Mouse (Mus musculus) embryonic facial prominence, embryonic 10.5 days (tissue): ENCODE measurements around the gene Samd14. TPM values are rescaled to one million over a fixed set of nuclear protein-coding genes. Genes with fewer than 3 reads are reported as not detected.
A peak's percentile ranks its signal among the peaks of the same experiment; 100 is the strongest.
"Not testable (repeated sequence)": the region's sequence is repeated elsewhere in the genome, so short reads cannot be mapped to it uniquely, and the experiment has no call there.

Source experiments
- DNase-seq: peaks from one replicate; pipeline ENCODE4 v3.0.0-alpha.2; 2017; ENCODE audit warnings: low spot score
- H3K27ac ChIP-seq: fragments of 300-500 bp; sonication (generic); replicated peaks from 2 replicates; pipeline ENCODE4 v1.5.1; 2016; ENCODE audit warnings: mild to moderate bottlenecking
- H3K27me3 ChIP-seq: fragments of 300-500 bp; sonication (generic); replicated peaks from 2 replicates; pipeline ENCODE4 v1.6.1; 2016; ENCODE audit warnings: low read depth, mild to moderate bottlenecking; ENCODE audit not compliant: poor library complexity, severe bottlenecking
- H3K36me3 ChIP-seq: fragments of 300-500 bp; sonication (generic); replicated peaks from 2 replicates; pipeline ENCODE4 v1.6.1; 2016; ENCODE audit warnings: mild to moderate bottlenecking, moderate library complexity
- H3K4me1 ChIP-seq: fragments of 300-500 bp; sonication (generic); 2 replicates; pipeline ENCODE4 v1.6.1; 2016
- H3K4me3 ChIP-seq: fragments of 300-500 bp; sonication (generic); 2 replicates; pipeline ENCODE4 v1.5.1; 2016; ENCODE audit warnings: mild to moderate bottlenecking, moderate library complexity
- H3K9me3 ChIP-seq: fragments of 300-500 bp; sonication (generic); 2 replicates; pipeline ENCODE4 v1.6.1; 2016; ENCODE audit warnings: mild to moderate bottlenecking
- WGBS: fragments of 180-500 bp; shearing (Covaris S2); methylation state at CpG from one replicate; pipeline ENCODE4 v1.1.7; 2016; 5-methylcytosine and 5-hydroxymethylcytosine counted together
- polyA plus RNA-seq: library from polyadenylated mRNA; unstranded; fragments of >200 nt; fragmentation: Nextera tagmentation; extraction: Ambion mirVana; gene quantifications from 2 replicates; pipeline ENCODE4 v1.2.1, GENCODE M21; 2016

The Samd14 gene
- polyA plus RNA-seq, 1 experiment from 2014 or later, result 42.5 TPM

DNA sequence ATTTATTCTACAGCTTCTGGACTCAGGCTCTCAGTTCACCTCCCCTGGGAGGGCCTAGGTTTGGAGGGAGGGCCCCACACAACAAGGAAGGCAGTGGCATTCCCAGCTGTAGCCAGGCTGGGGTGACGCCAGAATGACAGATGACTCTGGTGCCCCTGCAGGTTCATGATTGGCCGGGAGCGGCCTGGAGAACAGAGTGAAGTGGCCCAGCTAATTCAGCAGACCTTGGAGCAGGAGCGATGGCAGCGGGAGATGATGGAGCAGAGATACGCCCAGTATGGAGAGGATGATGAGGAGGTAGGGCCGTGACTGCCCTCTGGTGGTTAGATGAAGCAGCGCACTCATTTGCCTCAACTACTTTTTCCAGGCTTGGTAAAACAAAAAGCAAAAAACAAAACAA, 8.6 kb upstream of the Samd14 start:
- peak; percentile 78 for DNase-seq
- Histone ChIP-seq H3K4me3 (peak overlapping the region; percentile 29; the same call in 1 of the 2 replicates), H3K4me1 (peaks cover 58% of the 10 kb centered on the region), H3K27ac (peak overlapping the region; percentile 72), H3K27me3 (no peaks in the 10 kb centered on the region), H3K9me3 (no peaks in the 10 kb centered on the region), H3K36me3 (peaks cover 100% of the 10 kb centered on the region)
- 2% methylated on average over 8 of the region's 8 CpGs for WGBS

- peaks cover 93% of the 10 kb centered on the region for H3K36me3 ChIP-seq
- H3K4me1 ChIP-seq, result peaks cover 58% of the 10 kb centered on the region
- no peak overlapping the region for H3K4me3 ChIP-seq
- no peak for DNase-seq
- H3K9me3 ChIP-seq, result no peaks in the 10 kb centered on the region
- WGBS, result 88% methylated on average over 21 of the region's 21 CpGs
- no peak overlapping the region for H3K27ac ChIP-seq
- H3K27me3 ChIP-seq, result no peaks in the 10 kb centered on the region
These were observed 7.9 kb upstream of the Samd14 start for GRCm38 (mm10) chr11:95001584-95002347.

DNA sequence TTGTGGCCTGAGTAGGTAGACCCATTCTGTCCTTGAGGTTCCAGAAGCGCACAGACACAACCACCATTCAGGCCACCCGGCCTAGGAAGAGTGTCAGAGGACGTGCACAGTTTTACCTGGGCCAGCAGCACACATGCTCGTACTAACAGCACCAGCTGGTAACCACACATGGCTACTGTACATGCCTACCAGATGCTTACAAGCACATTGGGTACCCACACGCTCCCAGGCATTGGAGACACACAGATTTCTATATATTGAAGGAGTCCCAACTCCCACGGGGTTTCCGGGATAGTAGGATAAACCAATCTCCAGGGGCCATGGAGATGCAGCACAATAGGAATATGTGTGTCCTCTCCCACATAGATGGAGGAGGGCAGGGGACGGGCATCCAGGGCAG, 7.0 kb upstream of the Samd14 start:
- no peaks in the 10 kb centered on the region for H3K27me3 ChIP-seq
- no peaks in the 10 kb centered on the region for H3K9me3 ChIP-seq
- DNase-seq, result no peak
- peaks cover 68% of the 10 kb centered on the region for H3K4me1 ChIP-seq
- 92% methylated on average over 8 of the region's 8 CpGs for WGBS
- H3K4me3 ChIP-seq, result no peak overlapping the region
- H3K27ac ChIP-seq, result no peak overlapping the region
- peaks cover 84% of the 10 kb centered on the region for H3K36me3 ChIP-seq

- no peak for DNase-seq
- peaks cover 68% of the 10 kb centered on the region for H3K36me3 ChIP-seq
- peaks cover 74% of the 10 kb centered on the region for H3K4me1 ChIP-seq
- no peaks in the 10 kb centered on the region for H3K27me3 ChIP-seq
- H3K4me3 ChIP-seq, result no peak overlapping the region
- peak overlapping the region; percentile 44 for H3K27ac ChIP-seq
- H3K9me3 ChIP-seq, result no peaks in the 10 kb centered on the region
- 85% methylated on average over 12 of the region's 12 CpGs for WGBS
These were observed 5.3 kb upstream of the Samd14 start for GRCm38 (mm10) chr11:95004136-95004936.

DNA sequence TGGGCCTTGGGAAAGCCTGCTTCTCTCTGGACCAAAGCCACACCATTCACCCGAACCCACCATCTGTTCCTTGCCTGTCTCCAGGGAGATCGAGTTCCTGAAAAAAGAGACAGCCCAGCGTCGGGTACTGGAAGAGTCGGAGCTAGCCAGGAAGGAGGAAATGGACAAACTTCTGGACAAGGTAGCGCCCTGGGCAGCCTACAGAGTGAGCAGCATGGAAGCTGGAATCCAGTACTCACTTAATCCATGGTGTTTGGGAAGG, 4.8 kb upstream of the Samd14 start:
- Histone ChIP-seq H3K4me1 (peaks cover 74% of the 10 kb centered on the region), H3K36me3 (peaks cover 62% of the 10 kb centered on the region), H3K4me3 (no peak overlapping the region), H3K9me3 (no peaks in the 10 kb centered on the region), H3K27ac (peak overlapping the region; percentile 44; the same call in 1 of the 2 replicates), H3K27me3 (no peaks in the 10 kb centered on the region)
- DNase-seq, result no peak
- WGBS, result 67% methylated on average over 6 of the region's 6 CpGs

DNA sequence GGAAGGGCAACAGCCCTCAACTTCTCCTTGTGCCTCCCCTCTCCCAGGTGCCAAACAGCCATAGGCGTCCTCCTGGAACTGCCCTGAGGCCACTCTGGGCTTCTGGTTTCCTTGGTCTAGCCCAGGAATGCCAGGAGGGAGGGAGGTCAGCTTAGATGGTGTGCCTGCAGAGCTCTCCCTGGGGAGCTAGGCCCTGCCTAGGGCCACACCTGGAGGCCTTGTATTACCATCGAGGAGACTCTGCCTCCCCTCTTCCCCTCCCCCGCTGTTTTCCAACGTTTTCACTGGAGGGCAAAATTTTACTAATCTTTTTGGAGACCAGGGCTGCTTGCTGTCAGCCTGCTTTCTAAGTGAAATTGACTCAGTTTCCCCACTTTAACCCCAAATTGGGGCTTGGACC, 3.6 kb upstream of the Samd14 start:
- no peaks in the 10 kb centered on the region for H3K9me3 ChIP-seq
- peak overlapping the region; percentile 84 for H3K27ac ChIP-seq
- 32% methylated on average over 4 of the region's 4 CpGs for WGBS
- H3K4me3 ChIP-seq, result peak overlapping the region; percentile 60
- peaks cover 71% of the 10 kb centered on the region for H3K4me1 ChIP-seq
- no peak for DNase-seq
- H3K36me3 ChIP-seq, result peaks cover 51% of the 10 kb centered on the region
- H3K27me3 ChIP-seq, result no peaks in the 10 kb centered on the region

DNA sequence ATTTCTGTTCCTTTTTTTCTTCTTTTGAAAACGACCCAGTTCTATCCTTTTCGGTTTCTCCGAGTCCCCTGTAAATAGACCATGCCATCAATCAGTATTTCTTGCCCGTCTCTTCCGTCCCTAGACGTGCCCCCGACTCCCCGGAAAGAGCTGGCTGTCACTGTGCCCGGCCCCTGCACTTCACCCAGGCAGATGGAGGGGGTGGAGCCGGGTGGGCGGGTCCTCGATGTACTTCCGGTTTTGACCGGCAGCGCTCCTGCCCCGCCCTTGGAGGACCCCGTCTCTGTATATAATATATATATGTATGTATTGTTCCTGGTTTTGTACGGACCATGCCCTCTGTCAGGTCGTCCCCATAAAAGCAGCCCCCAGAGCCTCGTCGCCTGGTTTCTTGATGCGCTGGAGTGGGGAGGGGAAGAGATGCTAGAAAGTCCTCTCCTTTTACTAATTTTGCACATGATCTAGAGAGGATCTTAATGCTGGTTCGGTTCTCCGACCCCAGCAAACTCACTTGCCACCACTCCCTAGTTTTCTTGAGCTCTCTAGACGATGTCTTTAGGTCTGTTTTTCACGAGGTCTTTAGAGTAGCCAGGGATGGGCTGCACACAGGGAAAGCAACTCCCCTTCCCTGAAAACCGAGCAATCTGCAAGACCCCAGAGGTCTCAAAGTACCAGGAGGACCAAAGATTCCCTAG, 3.0 kb upstream of the Samd14 start:
- H3K36me3 ChIP-seq, result peaks cover 44% of the 10 kb centered on the region
- H3K27me3 ChIP-seq, result no peaks in the 10 kb centered on the region
- H3K9me3 ChIP-seq, result no peaks in the 10 kb centered on the region
- peaks cover 73% of the 10 kb centered on the region for H3K4me1 ChIP-seq
- WGBS, result 2% methylated on average over 27 of the region's 27 CpGs
- DNase-seq, result peak; percentile 87
- H3K4me3 ChIP-seq, result peak overlapping the region; percentile 60
- H3K27ac ChIP-seq, result peak overlapping the region; percentile 84

DNA sequence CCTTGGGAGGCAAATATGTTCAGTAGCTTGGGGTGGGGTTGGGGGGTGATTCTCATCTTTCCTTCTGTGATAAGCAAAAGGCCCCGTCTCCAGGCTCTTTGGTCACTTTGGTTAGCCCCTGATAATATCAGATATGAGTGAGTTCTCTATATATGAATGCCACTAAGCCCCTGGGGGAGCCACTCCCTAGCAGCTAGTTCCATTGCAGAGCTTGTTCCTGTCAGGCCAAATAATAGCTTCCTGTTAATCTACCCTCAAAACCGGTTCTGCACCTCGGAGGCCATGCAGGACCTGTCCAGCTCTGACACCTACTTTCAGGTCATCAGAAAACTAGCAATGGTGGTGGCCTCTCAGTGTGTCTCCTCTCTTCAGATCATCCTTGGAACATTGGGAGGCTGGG, 2.3 kb upstream of the Samd14 start:
- Histone ChIP-seq H3K4me3 (peak overlapping the region; percentile 60; the same call in 1 of the 2 replicates), H3K9me3 (no peaks in the 10 kb centered on the region), H3K4me1 (peaks cover 79% of the 10 kb centered on the region), H3K27me3 (no peaks in the 10 kb centered on the region), H3K27ac (peak overlapping the region; percentile 84; the same call in 1 of the 2 replicates), H3K36me3 (peaks cover 37% of the 10 kb centered on the region)
- no peak for DNase-seq
- WGBS, result 71% methylated on average over 3 of the region's 3 CpGs

DNA sequence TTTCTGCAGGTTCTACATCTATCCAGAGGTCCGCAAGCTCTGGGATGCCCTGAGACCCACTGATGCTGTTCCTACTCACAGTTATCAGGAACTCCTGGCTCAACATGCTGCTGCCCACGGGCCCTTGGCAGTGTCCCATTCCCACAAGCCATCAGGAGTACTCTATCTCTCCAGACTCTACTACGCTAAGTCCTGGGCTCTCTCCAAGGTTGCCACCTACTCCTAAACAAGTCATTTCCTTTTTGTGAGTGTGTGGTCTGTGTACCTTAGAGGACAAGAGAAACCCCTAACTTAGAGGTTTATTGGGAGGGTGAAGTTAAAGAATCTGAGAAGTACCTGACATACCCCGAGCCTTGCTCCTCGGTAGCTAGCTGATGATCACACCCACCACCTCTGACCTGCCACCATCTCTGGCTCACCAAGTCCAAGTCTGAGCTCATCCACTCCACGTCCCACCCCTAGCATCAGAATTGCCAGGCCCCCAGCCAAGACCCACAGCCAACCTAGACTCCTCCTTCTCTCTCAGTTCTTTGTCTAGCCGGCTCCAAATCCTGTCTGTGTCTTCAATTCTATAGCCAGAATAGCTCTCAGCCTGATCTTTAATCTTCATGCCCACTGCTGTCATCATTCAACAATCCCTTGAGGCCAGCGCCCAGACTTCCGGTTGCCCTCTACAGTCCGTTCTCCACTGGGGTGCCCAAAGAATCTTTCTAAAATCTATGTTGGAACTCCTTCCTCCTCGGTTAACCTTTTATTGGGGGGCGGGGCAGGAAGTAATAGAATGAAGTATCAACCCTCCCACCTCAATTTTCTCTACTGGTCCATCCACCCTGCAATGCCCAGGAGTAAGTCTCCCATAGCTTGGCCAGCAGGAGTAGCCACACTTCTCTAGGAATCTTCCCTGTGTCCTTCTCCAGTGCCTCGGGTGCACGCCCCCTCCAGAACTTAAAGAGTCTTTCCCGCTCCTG, 734 bp upstream of the Samd14 start:
- Histone ChIP-seq H3K4me1 (peaks cover 85% of the 10 kb centered on the region), H3K27ac (peak overlapping the region; percentile 92), H3K9me3 (no peaks in the 10 kb centered on the region), H3K36me3 (peaks cover 35% of the 10 kb centered on the region), H3K27me3 (no peaks in the 10 kb centered on the region), H3K4me3 (peak overlapping the region; percentile 85)
- no peak for DNase-seq
- 41% methylated on average over 15 of the region's 15 CpGs for WGBS

DNA sequence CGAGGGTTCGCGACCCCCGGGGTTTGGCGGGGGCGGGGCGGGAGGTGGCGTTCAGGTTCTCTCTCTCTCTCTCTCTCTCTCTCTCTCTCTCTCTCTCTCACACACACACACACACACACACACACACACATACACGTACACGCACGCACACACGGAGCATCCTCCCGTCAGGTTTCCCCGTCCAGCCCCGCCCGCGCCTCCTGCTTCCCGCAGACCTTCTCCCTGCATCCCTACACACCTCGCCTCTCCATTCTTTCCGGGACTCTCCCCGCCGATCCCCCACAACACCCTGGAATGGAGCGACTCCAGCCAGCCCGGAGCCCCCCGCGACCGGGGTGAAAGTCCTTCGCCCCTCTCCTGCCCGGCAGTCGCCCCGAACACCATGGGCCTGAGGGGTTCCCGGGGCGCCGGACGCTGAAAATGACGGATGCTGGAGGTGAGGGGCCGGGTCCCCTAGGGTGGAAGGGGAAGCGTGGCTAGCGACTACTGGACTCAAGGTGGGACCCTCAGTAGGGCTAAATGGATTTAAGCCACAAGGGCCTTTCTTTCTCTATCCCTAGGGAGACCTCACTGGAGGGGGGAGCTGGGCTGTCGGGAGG, 561 bp downstream of the Samd14 start:
- no peak for DNase-seq
- Histone ChIP-seq H3K4me1 (peaks cover 74% of the 10 kb centered on the region), H3K9me3 (no peaks in the 10 kb centered on the region), H3K27ac (peak overlapping the region; percentile 92), H3K36me3 (peaks cover 35% of the 10 kb centered on the region), H3K4me3 (peak overlapping the region; percentile 85), H3K27me3 (no peaks in the 10 kb centered on the region)
- WGBS, result under 1% methylated on average over 40 of the region's 40 CpGs

DNA sequence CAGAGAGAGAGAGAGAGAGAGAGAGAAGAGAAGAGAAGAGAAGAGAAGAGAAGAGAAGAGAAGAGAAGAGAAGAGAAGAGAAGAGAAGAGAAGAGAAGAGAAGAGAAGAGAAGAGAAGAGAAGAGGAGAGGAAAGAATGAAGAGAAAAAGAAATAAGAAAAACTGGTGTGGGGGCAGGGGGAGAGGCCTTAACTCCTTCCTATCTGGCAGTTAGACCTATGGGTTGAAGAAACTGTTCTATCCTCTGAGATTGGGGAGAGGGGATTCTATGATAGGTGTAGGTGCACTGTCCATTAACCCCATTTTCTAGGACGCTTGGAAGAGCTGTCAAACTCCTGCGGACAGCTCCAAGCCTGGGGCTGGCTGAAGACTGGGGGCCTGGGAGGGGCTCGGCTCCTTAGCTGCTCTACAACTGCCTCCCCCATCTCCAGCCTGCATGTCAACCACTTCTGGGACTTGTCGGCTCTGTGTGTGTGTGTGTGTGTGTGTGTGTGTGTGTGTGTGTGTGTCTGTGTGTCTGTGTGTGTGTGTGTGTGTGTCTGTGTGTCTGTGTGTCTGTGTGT, 1.2 kb downstream of the Samd14 start:
- peaks cover 72% of the 10 kb centered on the region for H3K4me1 ChIP-seq
- not testable (repeated sequence) for H3K27me3 ChIP-seq, DNase-seq, H3K9me3 ChIP-seq
- WGBS, result 17% methylated on average over 4 of the region's 4 CpGs
- peaks cover 35% of the 10 kb centered on the region for H3K36me3 ChIP-seq
- H3K4me3 ChIP-seq, result peak overlapping the region; percentile 85
- H3K27ac ChIP-seq, result peak overlapping the region; percentile 92
